Mouse (Mus musculus): Measurements from ENCODE around the gene Sppl2c. TPM values are rescaled to one million over a fixed set of nuclear protein-coding genes. Genes with fewer than 3 reads are reported as not detected.

Sppl2c gene
- not detected for polyA plus RNA-seq (2014; fragmentation: Illumina TruSeq; extraction: RNeasy Lipid Tissue Mini Kit (QIAGEN cat#74804); ENCODE audit: low read depth, low replicate concordance)

DNA sequence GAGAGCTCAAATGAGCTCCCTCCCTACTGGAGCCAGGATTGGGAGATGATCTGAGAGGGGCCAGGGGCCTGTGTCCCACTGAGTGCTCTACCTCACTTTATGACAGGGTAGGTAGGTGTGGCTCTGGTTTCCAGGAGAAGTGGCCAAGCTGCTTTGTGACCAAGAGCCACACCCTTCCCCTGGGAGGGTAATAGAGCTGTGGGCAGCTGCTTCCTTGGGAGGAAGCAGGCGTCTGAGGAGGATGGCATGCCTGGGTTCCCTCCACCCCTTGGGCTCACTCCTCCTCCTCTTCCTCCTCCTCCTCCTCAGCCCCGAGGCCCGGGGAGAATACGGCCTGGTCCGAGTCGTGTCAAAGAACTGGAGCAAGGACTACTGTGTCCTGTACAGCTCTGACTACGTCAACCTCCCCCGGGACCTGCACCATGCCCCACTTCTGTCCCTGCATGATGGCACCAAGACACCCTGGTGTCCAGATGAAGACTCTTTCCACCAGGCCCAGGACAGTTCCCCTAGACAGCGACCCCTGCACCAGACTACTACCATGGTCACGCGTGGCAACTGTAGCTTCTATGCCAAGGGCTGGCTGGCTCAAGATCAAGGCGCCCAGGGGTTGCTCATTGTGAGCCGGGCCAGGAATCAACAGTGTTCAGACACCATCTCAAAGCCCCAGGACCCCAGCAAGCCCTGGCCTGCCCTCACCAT is at the start of gene Sppl2c:
Gene Sppl2c, plus strand, starts transcription at position 193 of the 702 bp plus-strand sequence.

DNA sequence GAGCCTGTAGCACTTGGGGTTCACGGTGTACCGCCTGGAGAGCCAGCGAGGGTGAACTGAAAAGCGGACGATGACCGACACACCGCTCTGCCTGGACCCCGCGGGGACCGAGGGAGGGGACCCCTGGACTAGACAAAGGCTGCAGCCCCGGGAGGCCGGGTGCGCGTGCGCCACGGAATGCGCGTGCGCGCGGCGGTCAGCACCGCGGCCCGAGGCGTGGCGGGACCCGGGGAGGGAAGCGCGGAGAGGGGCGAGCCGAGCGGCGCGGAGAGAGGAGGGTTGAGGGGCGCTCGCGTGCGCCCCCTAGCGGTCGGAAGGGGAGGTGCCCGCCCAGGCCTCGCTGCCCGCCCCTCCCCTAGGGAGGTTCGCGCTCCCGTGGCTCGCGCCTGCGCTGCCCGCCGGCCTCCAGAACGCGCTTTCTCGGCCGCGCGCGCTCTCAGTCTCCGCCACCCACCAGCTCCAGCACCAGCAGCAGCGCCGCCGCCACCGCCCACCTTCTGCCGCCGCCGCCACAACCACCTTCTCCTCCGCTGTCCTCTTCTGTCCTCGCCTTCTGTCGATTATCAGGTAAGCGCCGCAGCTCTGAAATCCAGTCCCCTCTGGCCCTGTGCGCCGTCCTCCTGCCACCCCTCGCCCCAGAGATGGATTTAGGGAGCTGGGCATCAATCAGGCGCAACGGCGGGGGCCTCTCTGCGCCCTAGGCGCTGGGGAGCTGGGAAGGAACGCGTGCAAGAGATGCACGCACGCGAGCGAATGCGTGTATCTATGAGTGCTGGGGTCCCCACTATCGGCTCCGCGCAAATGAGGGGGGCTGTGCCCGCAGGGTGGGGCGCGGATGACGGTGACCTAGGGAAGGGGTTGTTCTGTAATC is 45.1 kb downstream of the Sppl2c start, which contains the start of gene Mapt:
Gene Mapt, plus strand, starts transcription at position 350 of the 871 bp plus-strand sequence.

Other genes starting within 250 kb of the Sppl2c start
- 17.2 TPM for gene Nsf, start 232.3 kb upstream of the Sppl2c start, polyA plus RNA-seq (2014; fragmentation: Illumina TruSeq; extraction: RNeasy Lipid Tissue Mini Kit (QIAGEN cat#74804); ENCODE audit: low read depth, low replicate concordance)
- 30.6 TPM for gene Arf2, start 219.6 kb upstream of the Sppl2c start, polyA plus RNA-seq (2014; fragmentation: Illumina TruSeq; extraction: RNeasy Lipid Tissue Mini Kit (QIAGEN cat#74804); ENCODE audit: low read depth, low replicate concordance)
- gene Crhr1, start 53.5 kb upstream of the Sppl2c start, polyA plus RNA-seq (2014; fragmentation: Illumina TruSeq; extraction: RNeasy Lipid Tissue Mini Kit (QIAGEN cat#74804); ENCODE audit: low read depth, low replicate concordance) = not detected
- gene Mapt, start 45.1 kb downstream of the Sppl2c start, polyA plus RNA-seq (2014; fragmentation: Illumina TruSeq; extraction: RNeasy Lipid Tissue Mini Kit (QIAGEN cat#74804); ENCODE audit: low read depth, low replicate concordance) = 61.7 TPM

All from heart, adult 10 weeks (tissue).